Mouse (Mus musculus): Measurements from ENCODE around the gene Xrra1. TPM values are rescaled to one million over a fixed set of nuclear protein-coding genes. Genes with fewer than 3 reads are reported as not detected.

The Xrra1 gene
- polyA plus RNA-seq, 1 experiment from 2014 or later: 0.36 TPM

GRCm38 (mm10) chr7:99824649-99825483, 34.0 kb upstream of the Xrra1 start:
- Histone ChIP-seq H3K27me3 (ENCODE audit: control insufficient read depth, insufficient read depth, low read length) (no peaks in the 10 kb centered on the region), H3K4me1 (ENCODE audit: control insufficient read depth, insufficient read depth, low read length) (no peaks in the 10 kb centered on the region), H3K4me3 (ENCODE audit: low read depth, low read length) (no peak overlapping the region), H3K9ac (ENCODE audit: low read length) (no peak overlapping the region), H3K36me3 (ENCODE audit: control insufficient read depth, insufficient read depth, low read length) (no peaks in the 10 kb centered on the region), H3K9me3 (ENCODE audit: control insufficient read depth, low read length) (no peaks in the 10 kb centered on the region), H3K4me2 (ENCODE audit: low read depth, severe bottlenecking) (no peak overlapping the region), H3K27ac (replicated peaks; ENCODE audit: low read depth, low read length) (no peak overlapping the region)
- DNase-seq (ENCODE audit: low spot score) (no peak), ATAC-seq (ENCODE audit: insufficient number of reproducible peaks, low FRiP score, low TSS enrichment, low read depth) (no peak)
- WGBS: 79% methylated on average over 16 of the region's 16 CpGs

GRCm38 (mm10) chr7:99825511-99825910, 33.4 kb upstream of the Xrra1 start:
- Histone ChIP-seq H3K4me1 (ENCODE audit: control insufficient read depth, insufficient read depth, low read length) (no peaks in the 10 kb centered on the region), H3K4me2 (ENCODE audit: low read depth, severe bottlenecking) (no peak overlapping the region), H3K27ac (replicated peaks; ENCODE audit: low read depth, low read length) (no peak overlapping the region), H3K4me3 (ENCODE audit: low read depth, low read length) (no peak overlapping the region), H3K9me3 (ENCODE audit: control insufficient read depth, low read length) (no peaks in the 10 kb centered on the region), H3K36me3 (ENCODE audit: control insufficient read depth, insufficient read depth, low read length) (no peaks in the 10 kb centered on the region), H3K27me3 (ENCODE audit: control insufficient read depth, insufficient read depth, low read length) (no peaks in the 10 kb centered on the region), H3K9ac (ENCODE audit: low read length) (no peak overlapping the region; the same call in 1 of the 2 replicates)
- WGBS: 81% methylated on average over 9 of the region's 9 CpGs
- DNase-seq (ENCODE audit: low spot score) (no peak), ATAC-seq (ENCODE audit: insufficient number of reproducible peaks, low FRiP score, low TSS enrichment, low read depth) (no peak)

GRCm38 (mm10) chr7:99826096-99826495, 32.8 kb upstream of the Xrra1 start:
- no peak for DNase-seq (ENCODE audit: low spot score)
- Histone ChIP-seq H3K36me3 (ENCODE audit: control insufficient read depth, insufficient read depth, low read length) (no peaks in the 10 kb centered on the region), H3K9me3 (ENCODE audit: control insufficient read depth, low read length) (no peaks in the 10 kb centered on the region), H3K27ac (replicated peaks; ENCODE audit: low read depth, low read length) (no peak overlapping the region), H3K4me1 (ENCODE audit: control insufficient read depth, insufficient read depth, low read length) (no peaks in the 10 kb centered on the region), H3K4me3 (ENCODE audit: low read depth, low read length) (no peak overlapping the region), H3K9ac (ENCODE audit: low read length) (no peak overlapping the region), H3K4me2 (ENCODE audit: low read depth, severe bottlenecking) (no peak overlapping the region), H3K27me3 (ENCODE audit: control insufficient read depth, insufficient read depth, low read length) (no peaks in the 10 kb centered on the region)
- no peak for ATAC-seq (ENCODE audit: insufficient number of reproducible peaks, low FRiP score, low TSS enrichment, low read depth)
- WGBS: 75% methylated on average over 6 of the region's 6 CpGs

- Histone ChIP-seq H3K36me3 (ENCODE audit: control insufficient read depth, insufficient read depth, low read length) (no peaks in the 10 kb centered on the region), H3K27ac (replicated peaks; ENCODE audit: low read depth, low read length) (no peak within 1 kb of the TSS; the same call in 1 of the 2 replicates), H3K4me1 (ENCODE audit: control insufficient read depth, insufficient read depth, low read length) (no peaks in the 10 kb centered on the region), H3K27me3 (ENCODE audit: control insufficient read depth, insufficient read depth, low read length) (no peaks in the 10 kb centered on the region), H3K9me3 (ENCODE audit: control insufficient read depth, low read length) (no peaks in the 10 kb centered on the region), H3K4me3 (ENCODE audit: low read depth, low read length) (peak within 1 kb of the TSS; percentile 26), H3K4me2 (ENCODE audit: low read depth, severe bottlenecking) (peak within 1 kb of the TSS; percentile 40), H3K9ac (ENCODE audit: low read length) (peak within 1 kb of the TSS; percentile 35; the same call in 1 of the 2 replicates)
- under 1% methylated on average over 26 of the region's 26 CpGs for WGBS
- ATAC-seq (ENCODE audit: insufficient number of reproducible peaks, low FRiP score, low TSS enrichment, low read depth) (peak; percentile 92), DNase-seq (ENCODE audit: low spot score) (peak; percentile 93)
Measured at GRCm38 (mm10) chr7:99828083-99828570, 30.8 kb upstream of the Xrra1 start, which contains the start of gene Neu3. TSS of gene Neu3 (minus strand) at chr7:99828417.

- Histone ChIP-seq H3K4me2 (ENCODE audit: low read depth, severe bottlenecking) (no peak overlapping the region), H3K9ac (ENCODE audit: low read length) (no peak overlapping the region), H3K9me3 (ENCODE audit: control insufficient read depth, low read length) (no peaks in the 10 kb centered on the region), H3K27ac (replicated peaks; ENCODE audit: low read depth, low read length) (no peak overlapping the region), H3K4me1 (ENCODE audit: control insufficient read depth, insufficient read depth, low read length) (0 out of 2 replicates have a peak, but pooled peaks cover 2% of the 10 kb centered on the region), H3K4me3 (ENCODE audit: low read depth, low read length) (no peak overlapping the region), H3K36me3 (ENCODE audit: control insufficient read depth, insufficient read depth, low read length) (peaks cover 10% of the 10 kb centered on the region), H3K27me3 (ENCODE audit: control insufficient read depth, insufficient read depth, low read length) (no peaks in the 10 kb centered on the region)
- DNase-seq (ENCODE audit: low spot score) (no peak), ATAC-seq (ENCODE audit: insufficient number of reproducible peaks, low FRiP score, low TSS enrichment, low read depth) (no peak)
- 86% methylated on average over 5 of the region's 5 CpGs for WGBS
Measured at GRCm38 (mm10) chr7:99833115-99833845, 25.6 kb upstream of the Xrra1 start.

- Histone ChIP-seq H3K27ac (replicated peaks; ENCODE audit: low read depth, low read length) (no peak overlapping the region), H3K9me3 (ENCODE audit: control insufficient read depth, low read length) (no peaks in the 10 kb centered on the region), H3K4me2 (ENCODE audit: low read depth, severe bottlenecking) (no peak overlapping the region), H3K4me3 (ENCODE audit: low read depth, low read length) (no peak overlapping the region), H3K27me3 (ENCODE audit: control insufficient read depth, insufficient read depth, low read length) (no peaks in the 10 kb centered on the region), H3K36me3 (ENCODE audit: control insufficient read depth, insufficient read depth, low read length) (peaks cover 14% of the 10 kb centered on the region), H3K9ac (ENCODE audit: low read length) (no peak overlapping the region), H3K4me1 (ENCODE audit: control insufficient read depth, insufficient read depth, low read length) (0 out of 2 replicates have a peak, but pooled peaks cover 2% of the 10 kb centered on the region)
- WGBS: 89% methylated on average over 2 of the region's 2 CpGs
- ATAC-seq (ENCODE audit: insufficient number of reproducible peaks, low FRiP score, low TSS enrichment, low read depth) (no peak), DNase-seq (ENCODE audit: low spot score) (no peak)
Measured at GRCm38 (mm10) chr7:99833846-99834222, 25.1 kb upstream of the Xrra1 start.

GRCm38 (mm10) chr7:99834314-99834853, 24.5 kb upstream of the Xrra1 start:
- H3K9me3 ChIP-seq (ENCODE audit: control insufficient read depth, low read length): no peaks in the 10 kb centered on the region
- H3K4me1 ChIP-seq (ENCODE audit: control insufficient read depth, insufficient read depth, low read length): 0 out of 2 replicates have a peak, but pooled peaks cover 2% of the 10 kb centered on the region
- no peak for DNase-seq (ENCODE audit: low spot score)
- no peak for ATAC-seq (ENCODE audit: insufficient number of reproducible peaks, low FRiP score, low TSS enrichment, low read depth)
- 91% methylated on average over 5 of the region's 5 CpGs for WGBS
- H3K36me3 ChIP-seq (ENCODE audit: control insufficient read depth, insufficient read depth, low read length): peaks cover 16% of the 10 kb centered on the region
- no peak overlapping the region for H3K4me2 ChIP-seq (ENCODE audit: low read depth, severe bottlenecking)
- H3K4me3 ChIP-seq (ENCODE audit: low read depth, low read length): no peak overlapping the region
- H3K27ac ChIP-seq (replicated peaks; ENCODE audit: low read depth, low read length): no peak overlapping the region
- no peaks in the 10 kb centered on the region for H3K27me3 ChIP-seq (ENCODE audit: control insufficient read depth, insufficient read depth, low read length)
- H3K9ac ChIP-seq (ENCODE audit: low read length): no peak overlapping the region

- H3K9ac ChIP-seq (ENCODE audit: low read length): no peak overlapping the region
- H3K4me1 ChIP-seq (ENCODE audit: control insufficient read depth, insufficient read depth, low read length): 0 out of 2 replicates have a peak, but pooled peaks cover 2% of the 10 kb centered on the region
- 64% methylated on average over 4 of the region's 4 CpGs for WGBS
- H3K27me3 ChIP-seq (ENCODE audit: control insufficient read depth, insufficient read depth, low read length): no peaks in the 10 kb centered on the region
- H3K27ac ChIP-seq (replicated peaks; ENCODE audit: low read depth, low read length): no peak overlapping the region
- H3K4me2 ChIP-seq (ENCODE audit: low read depth, severe bottlenecking): no peak overlapping the region
- no peak overlapping the region for H3K4me3 ChIP-seq (ENCODE audit: low read depth, low read length)
- DNase-seq (ENCODE audit: low spot score) (no peak), ATAC-seq (ENCODE audit: insufficient number of reproducible peaks, low FRiP score, low TSS enrichment, low read depth) (no peak)
- no peaks in the 10 kb centered on the region for H3K9me3 ChIP-seq (ENCODE audit: control insufficient read depth, low read length)
- peaks cover 23% of the 10 kb centered on the region for H3K36me3 ChIP-seq (ENCODE audit: control insufficient read depth, insufficient read depth, low read length)
Measured at GRCm38 (mm10) chr7:99836781-99837180, 22.1 kb upstream of the Xrra1 start.
